Mouse (Mus musculus): Measurements from ENCODE around the gene Zar1.

DNA sequence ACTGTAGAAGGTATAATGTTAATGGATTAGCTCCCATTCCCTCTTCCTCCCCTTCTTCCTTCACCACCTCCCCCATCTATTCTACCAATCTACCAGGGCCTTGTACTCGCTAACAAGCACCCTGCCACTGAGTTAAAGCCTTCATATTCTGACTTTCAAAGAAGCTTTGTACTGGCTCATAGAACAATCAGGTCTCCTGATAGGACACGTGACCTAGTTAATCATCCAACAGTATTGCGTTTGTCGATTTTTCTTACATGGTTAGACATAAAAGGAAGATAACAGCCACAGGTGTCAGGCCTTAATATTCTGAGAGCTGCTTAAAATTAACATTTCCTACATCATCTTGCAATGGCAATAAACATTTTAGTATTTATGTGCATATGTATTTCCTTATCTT, 22.1 kb upstream of the Zar1 start:
- no peak for TF ChIP-seq CTCF (IDR thresholded peaks at IDR 0.05)
- TF ChIP-seq EP300 (IDR thresholded peaks at IDR 0.05), result no peak
